Mouse (Mus musculus) thymus, postnatal 25 days (tissue): Measurements from ENCODE around the gene Ccdc57.
"Not testable (repeated sequence)": the region's sequence is repeated elsewhere in the genome, so short reads cannot be mapped to it uniquely, and the experiment has no call there.

ENCODE experiments used
- DNase-seq: peaks from one replicate; pipeline ENCODE4 v3.0.0; 2022

Ccdc57 gene

GRCm38 (mm10) chr11:120781361-120781760 is 151.3 kb downstream of the Ccdc57 start:
- DNase-seq, result not testable (repeated sequence)

GRCm38 (mm10) chr11:120779876-120780275 is 152.8 kb downstream of the Ccdc57 start:
- DNase-seq, result no peak

- DNase-seq, result no peak
Observed at GRCm38 (mm10) chr11:120777123-120777522, 155.5 kb downstream of the Ccdc57 start.
